Mouse (Mus musculus) kidney, postnatal 14 days (tissue): ENCODE data around the gene Pbx2.
"Not testable (repeated sequence)": the region's sequence is repeated elsewhere in the genome, so short reads cannot be mapped to it uniquely, and the experiment has no call there.

Experiments used
- DNase-seq: peaks from one replicate; pipeline ENCODE4 v3.0.0; 2022; ENCODE audit warnings: mixed read lengths

The Pbx2 gene

DNA sequence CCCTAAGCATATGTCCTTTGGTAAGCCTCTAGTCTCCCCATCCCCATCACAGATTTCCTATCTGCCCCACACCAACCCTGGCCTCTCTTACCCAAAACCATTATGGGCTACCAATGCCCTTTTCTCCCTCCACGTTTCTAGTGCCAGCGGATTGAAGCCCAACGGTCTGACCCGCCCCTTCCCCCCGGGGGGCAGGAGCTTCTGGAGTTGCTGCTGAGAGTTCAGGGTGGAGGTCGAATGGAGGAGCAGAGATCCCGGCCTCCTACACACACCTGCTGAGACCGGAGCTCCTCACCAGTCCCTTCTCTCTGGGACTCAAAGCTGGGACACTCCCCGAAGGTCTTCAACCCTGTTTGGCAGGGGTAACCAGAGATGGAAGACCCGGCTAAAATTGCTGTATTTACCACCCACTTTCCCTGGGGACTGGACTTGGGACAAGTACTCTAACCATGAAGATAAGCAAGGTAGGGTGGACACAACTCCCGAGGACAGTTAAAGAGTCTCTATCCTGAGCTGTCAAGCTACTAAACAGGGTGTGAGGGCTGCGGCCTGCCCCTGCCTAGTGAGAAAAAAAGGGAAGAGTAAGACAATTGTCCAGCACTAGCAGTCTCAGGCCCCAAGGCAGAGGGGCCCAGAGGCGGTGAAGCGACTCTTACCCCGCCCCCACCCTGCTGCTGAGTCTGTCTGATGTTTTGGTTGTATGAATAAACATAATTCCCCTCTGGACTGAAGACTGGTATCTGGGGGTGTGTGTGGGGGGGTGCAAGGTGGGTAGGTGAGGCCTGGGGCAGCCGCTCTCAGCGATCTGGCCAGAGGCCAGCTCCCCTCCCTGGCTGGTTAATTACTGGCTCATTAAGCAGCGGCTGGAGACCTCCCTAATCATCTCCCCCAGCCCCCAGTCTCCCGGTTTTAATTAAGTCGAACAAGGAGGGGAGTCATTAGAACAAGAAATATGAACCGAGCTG is at the start of gene Pbx2:
Gene Pbx2 (plus strand): TSS at position 238 of the 965 bp plus-strand sequence.
- peak; percentile 43 for DNase-seq

DNA sequence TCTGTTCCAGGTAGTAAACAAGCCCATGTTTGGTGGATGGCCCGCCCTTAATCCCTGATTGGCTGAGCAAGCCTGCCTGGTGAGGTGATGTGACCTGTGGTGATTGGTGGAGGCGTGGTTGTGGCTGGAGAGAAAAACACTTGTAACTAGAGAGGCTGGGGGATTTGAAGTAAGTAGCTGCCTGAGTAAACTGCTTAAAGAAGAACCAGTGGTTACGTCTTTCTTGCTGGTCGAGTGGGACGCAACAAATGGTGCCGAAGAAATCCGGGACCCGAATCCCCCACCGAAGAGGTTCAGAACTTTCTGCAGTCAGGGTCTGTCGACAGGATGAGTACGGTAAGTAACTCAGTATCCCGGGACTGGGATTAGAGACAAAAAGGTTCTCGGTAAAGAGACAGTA is 47.5 kb upstream of the Pbx2 start:
- DNase-seq = not testable (repeated sequence)

DNA sequence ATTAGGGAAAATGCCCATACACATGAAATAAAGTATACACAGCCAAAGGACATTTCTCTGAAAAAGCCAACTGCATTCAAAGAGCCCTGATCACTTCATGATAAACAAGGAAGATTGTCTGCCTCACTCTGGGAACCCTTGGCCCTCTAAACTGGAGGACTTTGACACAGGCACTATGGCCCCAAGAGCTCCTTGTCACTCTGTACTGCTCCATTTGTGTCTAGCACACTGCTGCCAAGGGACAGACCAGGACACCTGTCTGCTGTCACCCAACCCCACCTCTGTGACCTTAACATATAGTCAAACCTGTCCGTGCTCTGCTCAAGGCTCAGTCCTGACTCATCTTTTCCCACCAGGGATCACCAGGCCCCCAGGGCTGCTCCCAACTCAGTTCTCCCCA is 44.3 kb upstream of the Pbx2 start:
- no peak for DNase-seq

DNA sequence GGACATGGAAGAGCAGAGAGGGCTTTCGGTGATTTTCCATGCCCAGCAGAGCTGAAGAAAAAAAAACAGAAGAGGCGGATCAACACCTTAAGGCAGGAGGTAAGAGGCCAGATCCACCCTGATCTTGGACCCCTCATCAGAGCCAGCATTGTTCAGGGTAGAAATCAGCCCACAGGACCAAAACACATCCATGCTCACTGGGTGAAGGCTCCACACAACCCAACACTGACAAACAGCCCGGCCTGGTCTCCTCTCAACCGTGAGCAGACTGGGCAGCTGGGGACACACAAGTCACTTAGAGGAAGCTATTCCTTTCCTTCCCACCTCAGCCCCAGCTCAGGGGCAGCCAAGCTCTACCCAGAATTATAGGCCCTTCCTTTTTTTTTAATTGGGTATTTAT is 43.5 kb upstream of the Pbx2 start:
- no peak for DNase-seq

DNA sequence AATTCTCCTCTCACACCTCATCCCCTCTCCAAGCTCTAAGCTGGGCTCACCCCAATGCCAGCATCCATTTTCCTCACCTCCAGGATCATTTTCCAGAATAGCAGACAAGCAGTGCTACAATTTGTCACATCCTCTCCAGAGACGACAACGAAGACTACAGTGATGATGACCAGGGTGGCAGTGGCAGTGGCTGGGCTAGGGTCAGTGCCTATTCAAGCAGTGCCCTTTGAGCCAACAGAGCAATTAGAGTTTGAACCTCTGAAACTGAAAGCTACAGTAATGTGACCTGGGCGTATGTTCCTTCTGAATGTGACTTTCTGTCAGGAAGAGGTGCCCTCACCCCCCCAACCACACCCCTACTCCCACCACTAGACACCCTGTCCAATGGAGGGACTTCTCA is 41.9 kb upstream of the Pbx2 start:
- no peak for DNase-seq

DNA sequence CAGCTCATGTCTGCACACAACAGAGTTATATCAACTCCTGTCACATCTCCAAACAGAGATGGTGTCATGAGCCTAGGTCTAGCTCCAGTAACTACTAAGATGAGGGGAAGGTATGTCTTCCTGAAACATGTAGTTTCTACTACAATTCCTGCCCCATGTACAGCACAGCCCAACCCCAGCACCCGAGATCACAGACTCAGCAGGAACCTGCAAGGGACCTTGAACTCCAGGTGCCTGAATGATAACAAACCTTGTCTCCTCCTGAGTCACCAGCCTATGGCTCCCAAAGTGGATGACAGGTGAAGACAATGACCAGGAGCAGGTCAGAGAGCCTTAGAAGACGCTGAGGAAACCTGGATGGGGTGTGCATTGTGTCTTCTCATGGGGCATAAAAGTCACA is 41.2 kb upstream of the Pbx2 start:
- no peak for DNase-seq

DNA sequence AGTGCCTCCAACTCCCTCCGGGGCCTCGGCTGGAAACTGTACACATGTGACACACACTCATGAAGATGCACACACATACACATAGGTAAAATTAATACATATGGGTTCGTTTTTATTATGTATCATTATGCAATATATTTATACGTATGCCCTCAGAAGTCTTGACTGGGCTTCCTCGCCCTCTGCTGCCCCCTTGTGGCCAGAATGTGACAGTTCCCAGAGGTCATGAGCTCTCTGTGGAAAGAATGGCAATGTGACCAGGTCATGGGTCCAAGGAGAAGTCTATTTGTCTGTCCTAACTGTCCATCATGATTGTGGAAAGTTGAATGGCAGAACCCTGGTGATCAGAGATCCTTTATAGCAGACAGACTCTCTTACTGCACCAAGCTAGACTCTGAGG is 35.6 kb upstream of the Pbx2 start:
- DNase-seq = peak; percentile 84

DNA sequence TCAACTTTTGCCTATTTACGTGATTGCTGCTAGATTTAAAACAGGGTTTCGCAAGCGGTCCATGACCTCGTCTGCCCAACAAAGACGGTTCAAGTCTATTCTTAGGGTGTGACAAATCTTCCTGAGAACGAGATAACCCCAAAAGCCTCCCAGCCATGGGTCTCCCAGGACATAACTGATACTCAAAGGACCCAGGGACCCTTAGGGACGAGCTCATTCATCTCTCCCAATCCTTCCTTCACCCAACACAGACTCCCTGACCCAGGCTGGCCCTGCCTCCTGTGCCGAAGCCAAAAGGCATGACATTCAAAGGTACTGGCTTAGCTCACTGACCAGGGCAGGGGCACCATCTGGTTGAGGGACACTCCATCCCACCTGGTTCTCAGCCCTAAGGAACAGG is 34.7 kb upstream of the Pbx2 start:
- no peak for DNase-seq

DNA sequence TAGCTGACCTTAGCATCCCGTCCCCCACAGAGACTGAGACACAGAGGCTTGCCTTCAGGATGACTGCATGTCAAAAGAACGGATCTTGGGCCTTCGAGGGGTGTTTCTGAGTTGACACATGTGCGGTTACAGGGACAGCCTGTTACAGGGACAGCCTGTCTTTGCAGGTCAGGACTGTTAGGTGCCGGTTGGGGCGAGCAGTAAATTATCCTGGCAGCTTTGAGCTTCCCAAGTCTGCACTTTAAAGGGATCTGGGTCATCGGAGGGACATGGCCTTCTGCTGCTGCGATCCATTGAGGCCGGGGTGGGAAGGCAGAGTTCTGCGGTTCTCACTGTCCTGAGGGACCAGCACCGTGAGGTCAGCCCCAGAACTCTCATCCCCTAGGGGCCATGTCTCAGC is 33.7 kb upstream of the Pbx2 start:
- no peak for DNase-seq

DNA sequence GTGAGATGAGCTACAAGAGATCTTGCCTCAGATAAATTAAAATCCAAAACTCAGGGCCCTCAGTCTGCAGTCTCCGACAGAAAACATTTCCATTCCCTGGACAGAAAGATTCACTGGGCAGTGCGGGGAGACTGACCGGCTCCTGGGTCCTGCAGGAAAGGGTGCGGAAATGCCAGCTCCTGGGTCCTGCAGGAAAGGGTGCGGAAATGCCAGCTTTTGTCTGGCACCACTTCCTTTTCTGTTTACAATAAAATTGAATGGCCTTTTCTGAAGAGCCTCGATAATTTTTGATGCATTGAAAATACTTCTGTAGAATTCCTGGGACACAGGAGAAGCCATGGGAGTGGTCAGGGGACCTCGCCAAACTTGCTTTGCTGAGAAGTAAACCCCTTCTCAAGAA is 31.9 kb upstream of the Pbx2 start:
- no peak for DNase-seq

DNA sequence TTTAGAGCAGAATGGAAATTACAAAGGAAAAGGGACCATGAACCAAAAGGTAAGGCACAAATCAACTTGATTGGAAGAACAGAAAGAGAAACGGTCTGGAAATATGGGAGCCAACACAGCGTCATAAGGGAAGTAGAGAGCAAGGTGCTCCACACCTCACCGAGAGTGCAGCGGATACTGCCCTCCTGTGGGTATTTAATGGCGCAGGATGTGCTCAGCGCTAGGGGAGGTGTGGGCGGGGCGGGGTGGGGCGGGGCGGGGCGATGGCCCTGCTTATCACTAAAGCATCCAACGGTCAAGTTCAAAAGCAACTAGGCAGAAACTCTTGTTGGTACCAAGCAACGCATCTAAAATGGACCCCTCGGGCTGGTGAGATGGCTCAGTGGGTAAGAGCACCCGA is 31.2 kb upstream of the Pbx2 start:
- DNase-seq = no peak

DNA sequence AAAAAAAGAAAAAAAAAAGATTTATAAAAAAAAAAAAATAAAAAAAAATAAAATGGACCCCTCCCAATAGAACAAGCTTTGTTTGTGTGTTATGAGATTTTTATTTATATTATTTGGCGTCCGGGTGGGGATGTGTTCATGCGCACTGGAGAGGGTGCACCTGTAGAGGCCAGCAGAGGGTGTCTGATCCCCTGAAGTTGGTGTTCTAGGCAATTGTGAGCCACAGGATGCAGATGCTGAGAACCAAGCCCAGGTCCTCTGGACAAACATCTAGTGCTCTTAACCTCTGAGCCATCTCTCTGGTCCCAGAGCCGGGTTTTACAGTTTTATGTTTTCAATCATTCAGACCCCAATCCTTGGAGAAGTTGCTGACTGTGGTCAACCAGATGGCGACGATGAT is 30.6 kb upstream of the Pbx2 start:
- DNase-seq = no peak

DNA sequence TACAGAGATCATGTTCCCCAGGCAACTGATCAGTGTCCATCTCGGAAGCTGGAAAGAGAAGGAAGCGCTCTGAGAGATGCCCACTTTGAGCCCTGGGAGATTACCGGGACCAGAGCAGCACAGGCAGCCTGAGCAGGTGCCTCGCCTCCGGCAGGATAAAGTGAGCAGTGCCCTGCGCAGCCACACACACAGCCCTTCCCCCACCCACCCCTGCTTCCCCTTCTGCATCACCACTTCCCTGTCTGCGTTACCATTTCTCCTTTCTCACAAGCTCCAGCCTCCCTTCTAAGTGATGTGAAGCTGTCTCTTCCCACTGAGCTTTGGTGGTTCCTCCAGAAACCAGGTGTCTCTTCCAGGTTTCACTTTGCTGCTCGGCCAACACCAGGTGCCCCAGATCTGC is 29.9 kb upstream of the Pbx2 start:
- no peak for DNase-seq

DNA sequence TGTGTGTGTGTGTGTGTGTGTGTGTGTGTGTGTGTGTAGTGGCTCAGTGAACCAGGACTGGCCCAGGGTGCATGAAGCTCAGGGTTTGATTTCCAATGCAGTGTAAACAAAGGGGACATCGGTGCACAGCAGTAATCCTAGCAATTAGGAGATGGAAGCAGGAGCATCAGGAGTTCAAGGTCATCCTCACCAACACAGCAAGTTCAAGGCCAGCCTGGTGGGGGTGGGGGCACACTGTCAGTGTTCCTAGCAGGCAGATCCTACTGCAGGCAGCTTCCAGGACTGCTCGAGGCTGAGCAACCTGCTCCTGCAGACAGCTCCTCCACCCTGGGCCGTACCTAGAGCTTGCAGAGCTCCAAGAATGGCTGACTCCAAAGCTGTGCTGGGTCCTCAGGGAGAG is 28.5 kb upstream of the Pbx2 start:
- no peak for DNase-seq

DNA sequence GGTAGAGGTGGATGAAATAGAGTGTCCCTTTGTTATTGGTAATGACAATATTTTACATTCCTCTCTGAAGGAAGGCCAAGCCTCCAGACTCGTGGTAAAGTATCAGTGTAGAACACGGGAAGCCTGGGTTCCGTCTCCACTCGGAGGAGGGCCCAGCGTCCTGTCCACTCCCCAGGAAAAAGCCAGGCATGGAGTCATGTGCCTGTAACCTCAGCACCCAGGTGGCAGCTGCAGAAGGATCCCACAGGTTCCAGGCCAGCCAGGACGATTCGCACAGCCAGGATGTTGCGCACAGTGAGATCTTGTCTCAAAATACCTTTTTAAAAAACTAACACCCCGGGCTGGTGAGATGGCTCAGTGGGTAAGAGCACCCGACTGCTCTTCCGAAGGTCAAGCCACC is 27.7 kb upstream of the Pbx2 start:
- DNase-seq = no peak

DNA sequence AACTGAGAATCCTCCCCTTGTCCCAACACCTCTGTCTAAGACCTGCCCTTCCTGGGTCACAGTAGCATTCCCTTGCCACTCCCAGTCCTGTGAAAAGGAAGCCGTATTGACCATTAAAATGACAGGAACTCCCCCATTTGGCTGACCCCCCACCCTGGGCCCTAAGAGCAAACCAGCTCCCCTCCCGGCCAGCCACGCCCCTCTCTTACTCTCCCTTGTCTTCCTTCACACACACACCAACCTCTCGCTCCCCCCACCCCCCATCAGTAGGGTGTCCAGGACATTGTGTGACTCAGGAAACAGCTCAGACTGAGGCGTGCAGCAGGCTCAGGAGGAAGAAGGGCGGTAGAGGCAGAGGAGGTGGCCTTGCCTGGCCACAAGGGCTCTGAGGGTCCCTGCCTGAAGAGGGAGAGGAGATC is 27.1 kb upstream of the Pbx2 start, which contains the start of gene Notch4:
Gene Notch4 (plus strand): TSS at position 266 of the 419 bp plus-strand sequence.
- DNase-seq = peak; percentile 80

DNA sequence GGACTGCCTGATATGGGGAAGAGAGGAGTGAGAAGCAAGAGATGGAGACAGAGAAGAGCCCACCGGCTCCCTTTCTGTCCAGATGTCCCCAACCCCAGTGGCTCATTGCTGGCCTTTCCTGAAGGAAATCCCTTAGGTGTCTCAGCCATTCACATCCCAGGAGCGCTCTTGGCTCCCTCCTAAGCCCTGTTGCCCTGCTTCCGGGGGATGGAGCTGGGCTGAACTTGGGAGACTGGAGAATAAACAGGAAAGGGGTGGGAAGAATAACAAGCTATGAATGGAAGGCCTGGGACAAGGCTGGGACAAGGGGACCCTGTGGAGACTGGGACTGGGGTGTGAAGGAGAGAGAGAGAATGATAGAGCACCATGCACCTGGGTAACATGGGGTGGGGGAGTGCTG is 26.3 kb upstream of the Pbx2 start:
- DNase-seq = peak; percentile 75

DNA sequence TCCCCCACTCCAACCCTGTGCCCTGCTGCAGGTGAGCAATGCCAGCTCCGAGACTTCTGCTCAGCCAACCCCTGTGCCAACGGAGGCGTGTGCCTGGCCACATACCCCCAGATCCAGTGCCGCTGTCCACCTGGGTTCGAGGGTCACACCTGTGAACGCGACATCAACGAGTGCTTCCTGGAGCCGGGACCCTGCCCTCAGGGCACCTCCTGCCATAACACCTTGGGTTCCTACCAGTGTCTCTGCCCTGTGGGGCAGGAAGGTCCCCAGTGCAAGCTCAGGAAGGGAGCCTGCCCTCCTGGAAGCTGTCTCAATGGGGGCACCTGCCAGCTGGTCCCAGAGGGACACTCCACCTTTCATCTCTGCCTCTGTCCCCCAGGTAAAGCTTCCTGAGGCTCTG is 23.8 kb upstream of the Pbx2 start:
- no peak for DNase-seq

DNA sequence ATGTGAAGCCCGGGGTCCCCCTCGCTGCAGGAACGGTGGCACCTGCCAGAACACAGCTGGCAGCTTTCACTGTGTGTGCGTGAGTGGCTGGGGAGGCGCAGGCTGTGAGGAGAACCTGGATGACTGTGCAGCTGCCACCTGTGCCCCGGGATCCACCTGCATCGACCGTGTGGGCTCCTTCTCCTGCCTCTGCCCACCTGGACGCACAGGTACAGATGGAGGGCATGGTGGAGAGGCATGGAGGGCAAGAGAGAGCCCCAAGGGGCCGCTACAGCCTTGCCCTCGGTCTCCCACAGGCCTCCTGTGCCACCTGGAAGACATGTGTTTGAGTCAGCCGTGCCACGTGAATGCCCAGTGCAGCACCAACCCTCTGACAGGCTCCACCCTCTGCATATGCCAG is 22.6 kb upstream of the Pbx2 start:
- no peak for DNase-seq

DNA sequence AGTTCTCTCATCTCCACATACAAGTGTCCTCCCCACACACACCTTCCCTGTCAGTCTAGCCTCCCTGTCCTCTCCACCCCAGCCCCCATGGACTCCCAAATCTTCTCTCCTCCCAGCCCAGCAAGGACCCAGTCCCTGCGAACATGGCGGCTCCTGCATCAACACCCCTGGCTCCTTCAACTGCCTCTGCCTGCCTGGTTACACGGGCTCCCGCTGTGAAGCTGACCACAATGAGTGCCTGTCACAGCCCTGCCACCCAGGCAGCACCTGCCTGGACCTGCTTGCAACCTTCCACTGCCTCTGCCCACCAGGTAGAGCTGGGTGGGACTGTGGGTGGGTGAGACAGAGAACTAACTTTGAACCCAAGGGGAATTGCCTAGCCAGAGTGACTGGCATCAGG is 21.1 kb upstream of the Pbx2 start:
- no peak for DNase-seq

DNA sequence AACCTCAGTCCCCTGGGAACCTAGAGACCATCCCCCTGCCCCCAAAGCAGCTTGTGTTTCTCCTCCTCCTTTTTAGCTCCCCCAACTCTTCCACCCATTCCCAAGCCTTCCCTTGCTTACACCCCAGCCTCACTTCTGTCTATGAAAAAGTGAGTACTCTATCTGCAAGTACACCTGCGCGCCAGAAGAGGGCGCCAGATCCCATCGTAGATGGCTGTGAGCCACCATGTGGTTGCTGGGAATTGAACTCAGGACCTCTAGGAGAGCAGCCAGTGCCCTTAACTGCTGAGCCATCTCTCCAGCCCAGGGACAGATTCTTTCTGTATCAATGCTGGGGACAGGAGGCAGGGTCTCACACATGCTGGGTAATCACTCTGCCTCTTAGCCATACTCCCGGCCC is 19.2 kb upstream of the Pbx2 start:
- DNase-seq = no peak

DNA sequence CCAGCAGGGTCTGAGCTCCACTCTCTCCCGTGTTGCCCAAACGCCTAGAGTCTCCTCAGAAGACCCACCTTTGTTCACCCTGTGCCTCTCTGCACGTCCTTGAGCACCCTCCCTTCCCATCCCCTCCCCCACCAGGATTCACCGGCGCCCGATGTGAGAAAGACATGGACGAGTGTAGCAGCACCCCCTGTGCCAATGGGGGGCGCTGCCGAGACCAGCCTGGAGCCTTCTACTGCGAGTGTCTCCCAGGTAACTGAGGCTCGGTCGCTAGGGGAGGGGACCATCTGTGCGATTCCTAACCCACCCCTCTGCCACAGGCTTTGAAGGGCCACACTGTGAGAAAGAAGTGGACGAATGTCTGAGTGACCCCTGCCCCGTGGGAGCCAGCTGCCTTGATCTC is 18.7 kb upstream of the Pbx2 start:
- DNase-seq = no peak

DNA sequence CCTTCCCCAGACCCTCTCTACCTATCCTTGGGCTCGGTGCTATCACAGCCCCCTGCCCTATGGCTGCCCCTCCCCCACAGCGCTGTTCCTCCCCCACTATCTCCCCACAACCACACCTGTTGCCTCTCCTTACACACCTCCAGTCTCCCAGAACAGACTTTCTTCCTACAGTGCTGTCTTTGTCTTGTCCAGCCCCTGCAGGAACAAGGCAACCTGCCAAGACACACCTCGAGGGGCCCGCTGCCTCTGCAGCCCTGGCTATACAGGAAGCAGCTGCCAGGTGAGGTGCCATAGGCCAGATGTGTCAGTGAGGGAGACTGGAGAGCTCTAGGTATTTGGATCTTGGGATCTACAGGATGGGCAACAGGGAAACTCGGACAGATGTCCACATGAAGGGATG is 14.5 kb upstream of the Pbx2 start:
- DNase-seq = no peak

DNA sequence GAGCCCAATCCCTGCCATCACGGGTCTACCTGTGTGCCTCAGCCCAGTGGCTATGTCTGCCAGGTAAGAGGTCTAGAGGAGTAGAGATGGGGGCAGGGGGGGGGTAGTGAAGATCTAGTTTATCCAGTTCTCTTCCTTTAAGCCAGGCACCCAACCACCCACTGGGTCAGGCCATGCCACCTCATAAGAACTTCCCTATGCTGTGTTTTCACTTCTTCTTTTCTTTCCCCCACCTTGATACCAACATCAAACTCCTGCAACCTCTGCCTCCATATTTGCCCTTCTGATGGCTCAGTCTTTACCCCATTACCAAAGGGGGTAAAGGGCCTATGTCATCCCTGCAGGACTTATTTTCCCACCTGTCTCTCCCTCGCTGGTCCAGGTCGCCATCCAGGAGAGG is 13.0 kb upstream of the Pbx2 start:
- DNase-seq = no peak

DNA sequence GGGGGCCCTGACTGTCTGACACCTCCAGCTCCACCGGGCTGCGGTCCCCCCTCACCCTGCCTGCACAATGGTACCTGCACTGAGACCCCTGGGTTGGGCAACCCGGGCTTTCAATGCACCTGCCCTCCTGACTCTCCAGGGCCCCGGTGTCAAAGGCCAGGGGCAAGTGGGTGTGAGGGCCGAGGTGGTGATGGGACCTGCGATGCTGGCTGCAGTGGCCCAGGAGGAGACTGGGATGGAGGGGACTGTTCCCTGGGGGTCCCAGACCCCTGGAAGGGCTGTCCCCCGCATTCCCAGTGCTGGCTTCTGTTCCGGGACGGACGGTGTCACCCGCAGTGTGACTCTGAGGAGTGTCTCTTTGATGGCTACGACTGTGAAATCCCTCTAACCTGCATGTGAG is 8.5 kb upstream of the Pbx2 start:
- no peak for DNase-seq
